Mouse (Mus musculus) neural tube, embryonic 12.5 days (tissue): ENCODE results near the gene Gtf2ird1. TPM values are rescaled to one million over a fixed set of nuclear protein-coding genes. Genes with fewer than 3 reads are reported as not detected.

Experiments
- ATAC-seq: fragments of 200-750 bp; cut with Nextera tagmentation; 2 replicates; pipeline ENCODE4 v1.8.0; 2017; ENCODE audit warnings: low read depth, mild to moderate bottlenecking, moderate TSS enrichment, moderate library complexity; ENCODE audit not compliant: low FRiP score
- H3K27ac ChIP-seq: fragments of 300-500 bp; sonication (generic); 2 replicates; pipeline ENCODE4 v1.5.1; 2016
- H3K27me3 ChIP-seq: fragments of 300-500 bp; sonication (generic); replicated peaks from 2 replicates; pipeline ENCODE4 v1.6.1; 2016; ENCODE audit warnings: mild to moderate bottlenecking
- H3K36me3 ChIP-seq: fragments of 300-500 bp; sonication (generic); 2 replicates; pipeline ENCODE4 v1.6.1; 2016; ENCODE audit warnings: mild to moderate bottlenecking
- H3K4me1 ChIP-seq: fragments of 300-500 bp; sonication (generic); 2 replicates; pipeline ENCODE4 v1.6.1; 2016
- H3K4me2 ChIP-seq: fragments of 300-500 bp; sonication (generic); replicated peaks from 2 replicates; pipeline ENCODE4 v1.6.1; 2016; ENCODE audit warnings: mild to moderate bottlenecking
- H3K4me3 ChIP-seq: fragments of 300-500 bp; sonication (generic); 2 replicates; pipeline ENCODE4 v1.5.1; 2016
- H3K9ac ChIP-seq: fragments of 300-500 bp; sonication (generic); 2 replicates; pipeline ENCODE4 v1.6.1; 2016; ENCODE audit warnings: mild to moderate bottlenecking
- H3K9me3 ChIP-seq: fragments of 300-500 bp; sonication (generic); 2 replicates; pipeline ENCODE4 v1.6.1; 2016; ENCODE audit warnings: mild to moderate bottlenecking
- WGBS: fragments of 180-500 bp; shearing (Covaris S2); methylation state at CpG from one replicate; pipeline ENCODE4 v1.1.7; 2016; 5-methylcytosine and 5-hydroxymethylcytosine counted together
- microRNA-seq: library from miRNA; unstranded; fragments of <30 nt; microRNA quantifications from one replicate; pipeline ENCODE4, GENCODE M21; 2017
- polyA plus RNA-seq: library from polyadenylated mRNA; unstranded; fragments of >200 nt; fragmentation: Nextera tagmentation; extraction: Ambion mirVana; gene quantifications from 2 replicates; pipeline ENCODE4 v1.2.1, GENCODE M21; 2016

Gtf2ird1 gene
- polyA plus RNA-seq, 1 experiment from 2014 or later = 84.6 TPM

GRCm38 (mm10) chr5:134313451-134314067 lies 143.0 kb downstream of the Gtf2ird1 start:
- Histone ChIP-seq H3K9ac (peak overlapping the region; percentile 98), H3K4me3 (peak overlapping the region; percentile 72), H3K36me3 (peaks cover 27% of the 10 kb centered on the region), H3K4me1 (peaks cover 27% of the 10 kb centered on the region), H3K27ac (peak overlapping the region; percentile 99), H3K4me2 (peak overlapping the region; percentile 75), H3K9me3 (no peaks in the 10 kb centered on the region), H3K27me3 (no peaks in the 10 kb centered on the region)
- whole genome bisulfite sequencing = under 1% methylated on average over 66 of the region's 68 CpGs
- ATAC-seq = peak; percentile 76

GRCm38 (mm10) chr5:134312691-134313450 lies 143.6 kb downstream of the Gtf2ird1 start:
- Histone ChIP-seq H3K4me2 (peak overlapping the region; percentile 75), H3K9me3 (no peaks in the 10 kb centered on the region), H3K9ac (peak overlapping the region; percentile 98), H3K36me3 (peaks cover 28% of the 10 kb centered on the region), H3K27ac (peak overlapping the region; percentile 99), H3K4me1 (peaks cover 27% of the 10 kb centered on the region), H3K4me3 (peak overlapping the region; percentile 72), H3K27me3 (no peaks in the 10 kb centered on the region)
- 3% methylated on average over 19 of the region's 19 CpGs for whole genome bisulfite sequencing
- no peak for ATAC-seq

DNA sequence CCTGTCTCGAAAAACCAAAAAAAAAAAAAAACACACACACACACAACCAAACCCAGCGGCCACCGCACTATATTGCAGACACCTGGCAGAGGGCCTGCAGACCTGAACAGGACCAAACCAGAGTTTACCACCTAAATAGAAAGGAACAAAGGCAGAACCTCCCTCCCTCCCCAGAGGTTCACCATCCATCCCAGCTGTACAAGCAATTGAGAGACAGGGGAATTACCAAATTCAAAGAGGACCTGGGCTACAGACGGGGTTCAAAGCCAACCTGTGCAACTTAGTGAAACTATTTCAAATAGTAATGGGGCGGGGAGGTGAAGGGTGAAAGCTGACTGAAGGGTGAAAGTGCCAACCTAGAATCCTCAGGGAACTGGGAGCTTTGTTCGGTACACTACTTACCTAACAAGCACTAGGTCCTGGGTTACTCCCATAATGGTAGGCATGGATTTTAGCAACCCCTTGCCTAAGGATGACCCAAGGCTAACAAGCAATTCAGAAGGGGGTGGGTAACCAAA lies 144.6 kb downstream of the Gtf2ird1 start:
- Histone ChIP-seq H3K27ac (no peak overlapping the region), H3K36me3 (peaks cover 35% of the 10 kb centered on the region), H3K9me3 (no peaks in the 10 kb centered on the region), H3K4me3 (peak overlapping the region; percentile 72), H3K4me2 (peak overlapping the region; percentile 75), H3K27me3 (no peaks in the 10 kb centered on the region), H3K4me1 (peaks cover 27% of the 10 kb centered on the region), H3K9ac (0 out of 2 replicates have a peak overlapping the region, but pooled peaks have one; percentile 64)
- ATAC-seq = no peak
- 72% methylated on average over 6 of the region's 6 CpGs for WGBS

DNA sequence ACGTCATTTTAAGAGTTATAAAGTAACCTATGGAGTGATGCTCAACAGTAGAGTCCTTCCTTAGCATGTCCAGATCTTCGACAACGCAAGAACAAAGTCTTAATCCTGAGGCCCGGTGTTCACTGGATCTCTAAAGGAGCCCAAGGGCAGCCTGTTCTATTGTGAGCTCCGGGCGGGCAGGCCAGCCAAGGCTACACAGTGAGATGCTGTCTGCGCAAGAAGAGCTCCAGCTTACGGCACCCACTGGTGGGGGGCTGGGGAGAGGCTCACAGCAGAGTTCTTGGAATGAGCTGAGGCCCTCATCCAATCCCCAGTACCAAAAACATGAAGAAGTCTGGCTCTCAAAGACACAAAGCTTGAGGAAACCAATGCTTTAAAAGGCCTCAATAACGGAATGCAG lies 146.3 kb downstream of the Gtf2ird1 start:
- no peak overlapping the region for H3K4me3 ChIP-seq
- H3K9me3 ChIP-seq = no peaks in the 10 kb centered on the region
- no peak overlapping the region for H3K4me2 ChIP-seq
- 97% methylated on average over 9 of the region's 9 CpGs for WGBS
- ATAC-seq = no peak
- H3K27ac ChIP-seq = no peak overlapping the region
- H3K36me3 ChIP-seq = peaks cover 50% of the 10 kb centered on the region
- H3K9ac ChIP-seq = no peak overlapping the region
- H3K27me3 ChIP-seq = no peaks in the 10 kb centered on the region
- H3K4me1 ChIP-seq = peaks cover 20% of the 10 kb centered on the region

DNA sequence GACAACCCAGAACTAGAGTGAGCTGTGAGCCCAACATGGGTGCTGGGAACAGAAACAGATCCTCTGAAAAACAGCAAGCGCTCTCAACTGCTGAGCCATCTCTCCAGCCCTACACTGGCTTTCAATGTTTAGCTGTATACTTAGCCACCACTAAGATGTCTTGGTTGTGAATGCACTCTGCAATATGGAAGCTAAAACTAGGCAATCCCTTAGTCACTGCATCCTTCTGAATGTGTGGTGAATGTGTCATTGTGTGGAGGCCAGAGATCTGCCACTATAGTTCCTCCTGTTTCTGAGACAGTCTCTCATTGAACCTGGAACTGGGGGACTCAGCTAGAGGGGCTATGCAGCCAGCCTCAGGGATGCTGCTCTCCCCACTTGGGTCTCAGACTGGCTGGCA lies 147.2 kb downstream of the Gtf2ird1 start:
- no peak overlapping the region for H3K27ac ChIP-seq
- ATAC-seq = no peak
- H3K27me3 ChIP-seq = no peaks in the 10 kb centered on the region
- H3K9ac ChIP-seq = no peak overlapping the region
- WGBS = 100% methylated on average over 1 of the region's 1 CpGs
- no peak overlapping the region for H3K4me2 ChIP-seq
- H3K9me3 ChIP-seq = no peaks in the 10 kb centered on the region
- peaks cover 20% of the 10 kb centered on the region for H3K4me1 ChIP-seq
- H3K4me3 ChIP-seq = no peak overlapping the region
- H3K36me3 ChIP-seq = peaks cover 56% of the 10 kb centered on the region

Small RNA genes lying within 50 kb of the gene (microRNA-seq; reads per million reads assigned to microRNA genes)
- gene Gm26340 = not detected
- not detected for gene Mir3965

Other genes with a start within 250 kb of the Gtf2ird1 start
- gene Ncf1, start 227.1 kb downstream of the Gtf2ird1 start, polyA plus RNA-seq = 3.0 and 3.5 TPM in 2 replicates
- gene Gtf2i, start 142.0 kb downstream of the Gtf2ird1 start, polyA plus RNA-seq = 214 and 229 TPM in 2 replicates
- 11.2 and 12.0 TPM in 2 replicates for gene Clip2, start 95.7 kb upstream of the Gtf2ird1 start, polyA plus RNA-seq
- 0.15 and 0.22 TPM in 2 replicates for gene Syna, start 103.5 kb upstream of the Gtf2ird1 start, polyA plus RNA-seq
- gene Rfc2, start 124.7 kb upstream of the Gtf2ird1 start, polyA plus RNA-seq = 228 and 231 TPM in 2 replicates
- gene Lat2, start 158.3 kb upstream of the Gtf2ird1 start, polyA plus RNA-seq = 6.0 and 6.4 TPM in 2 replicates
- 421 and 426 TPM in 2 replicates for gene Eif4h, start 182.8 kb upstream of the Gtf2ird1 start, polyA plus RNA-seq
- 18.8 and 24.3 TPM in 2 replicates for gene Limk1, start 231.9 kb upstream of the Gtf2ird1 start, polyA plus RNA-seq